Mouse (Mus musculus) spleen, adult 2 months (tissue): Measurements from ENCODE around the gene Osbp2. TPM values are rescaled to one million over a fixed set of nuclear protein-coding genes. Genes with fewer than 3 reads are reported as not detected.
"Not testable (repeated sequence)": the region's sequence is repeated elsewhere in the genome, so short reads cannot be mapped to it uniquely, and the experiment has no call there.

Experiments used
- DNase-seq, 2 experiments: peaks; one replicate each; pipeline versions ENCODE4 v3.0.0 to v3.0.0-alpha.2; 2012 to 2021; ENCODE audit warnings: low spot score in 2 of 2, low read depth in 1 of 2
- H3K27ac ChIP-seq: fragments of 200-500 bp; 2 replicates; pipeline ENCODE4 v1.5.1; 2012; ENCODE audit warnings: low read length, inconsistent platforms; ENCODE audit not compliant: insufficient read depth
- H3K27me3 ChIP-seq: fragments of 200-500 bp; 2 replicates; pipeline ENCODE4 v1.6.1; 2012; ENCODE audit warnings: mild to moderate bottlenecking, moderate library complexity, low read length, inconsistent platforms; ENCODE audit not compliant: control insufficient read depth, insufficient read depth
- H3K36me3 ChIP-seq: fragments of 200-500 bp; 2 replicates; pipeline ENCODE4 v1.6.1; 2012; ENCODE audit warnings: mild to moderate bottlenecking, low read length, inconsistent platforms; ENCODE audit not compliant: control insufficient read depth, insufficient read depth
- H3K4me1 ChIP-seq: fragments of 200-500 bp; 2 replicates; pipeline ENCODE4 v1.6.1; 2011; ENCODE audit warnings: inconsistent platforms; ENCODE audit not compliant: control insufficient read depth, insufficient read depth, insufficient read length
- H3K4me3 ChIP-seq: fragments of 200-500 bp; 2 replicates; pipeline ENCODE4 v1.5.1; 2011; ENCODE audit warnings: mild to moderate bottlenecking, inconsistent platforms; ENCODE audit not compliant: insufficient read depth, insufficient read length; ENCODE audit errors: extremely low read depth
- CTCF ChIP-seq: fragments of 200-500 bp; IDR thresholded peaks from 2 replicates; pipeline ENCODE4 v1.5.1; 2011; ENCODE audit warnings: mild to moderate bottlenecking, inconsistent platforms; ENCODE audit not compliant: insufficient read depth, insufficient read length, insufficient replicate concordance; ENCODE audit errors: extremely low read depth
- POLR2A ChIP-seq: fragments of 200-500 bp; IDR thresholded peaks from 2 replicates; pipeline ENCODE4 v1.6.1; 2011; ENCODE audit warnings: low read depth, low read length, inconsistent platforms
- WGBS: fragments of 180-500 bp; shearing (Covaris S2); methylation state at CpG from one replicate; pipeline ENCODE4 v1.1.7; 2018; 5-methylcytosine and 5-hydroxymethylcytosine counted together
- polyA plus RNA-seq: library from polyadenylated mRNA; depleted of rRNA; stranded (reverse); fragments of >200 nt; gene quantifications from 2 replicates; pipeline ENCODE4 v1.2.3, GENCODE M21; 2012; rRNA removed

Gene Osbp2
- polyA plus RNA-seq: 0.05 and 0.06 TPM in 2 replicates

- WGBS: 6% methylated on average over 55 of the region's 58 CpGs
- peaks cover 6% of the 10 kb centered on the region for H3K27me3 ChIP-seq
- TF ChIP-seq CTCF (no peak), POLR2A (no peak)
- H3K27ac ChIP-seq: no peak within 1 kb of the TSS
- H3K36me3 ChIP-seq: no peaks in the 10 kb centered on the region
- peak within 1 kb of the TSS; percentile 52; the same call in 1 of the 2 replicates for H3K4me3 ChIP-seq
- DNase-seq: peak; percentile 9 to 34
- no peaks in the 10 kb centered on the region; the same call in 1 of the 2 replicates for H3K4me1 ChIP-seq
Measured at GRCm38 (mm10) chr11:3863454-3864112, at the start of gene Osbp2. TSS of gene Osbp2 (minus strand) at chr11:3863903.

- peaks cover 5% of the 10 kb centered on the region; the same call in 1 of the 2 replicates for H3K27me3 ChIP-seq
- DNase-seq: no peak
- no peak for TF ChIP-seq POLR2A
- no peak for TF ChIP-seq CTCF
Measured at GRCm38 (mm10) chr11:3912875-3913271, 49.2 kb upstream of the Osbp2 start.

GRCm38 (mm10) chr11:3912100-3912874 is 48.6 kb upstream of the Osbp2 start:
- Histone ChIP-seq H3K27ac (no peak overlapping the region), H3K4me3 (no peak overlapping the region), H3K27me3 (peaks cover 5% of the 10 kb centered on the region; the same call in 1 of the 2 replicates), H3K36me3 (no peaks in the 10 kb centered on the region), H3K4me1 (peaks cover 5% of the 10 kb centered on the region)
- WGBS: 74% methylated on average over 19 of the region's 19 CpGs
- no peak for DNase-seq
- no peak for TF ChIP-seq CTCF
- no peak for TF ChIP-seq POLR2A

More at GRCm38 (mm10) chr11:3912875-3913271, 49.2 kb upstream of the Osbp2 start:
- Histone ChIP-seq H3K4me1 (peaks cover 5% of the 10 kb centered on the region), H3K36me3 (no peaks in the 10 kb centered on the region), H3K4me3 (peak overlapping the region; percentile 60; the same call in 1 of the 2 replicates), H3K27ac (no peak overlapping the region)
- WGBS: 32% methylated on average over 16 of the region's 16 CpGs

- H3K27me3 ChIP-seq, H3K4me1 ChIP-seq, H3K36me3 ChIP-seq, H3K4me3 ChIP-seq, DNase-seq, H3K27ac ChIP-seq: not testable (repeated sequence)
- 78% methylated on average over 6 of the region's 6 CpGs for WGBS
Measured at GRCm38 (mm10) chr11:3911440-3911839, 47.7 kb upstream of the Osbp2 start.

GRCm38 (mm10) chr11:3910513-3911310 is 47.0 kb upstream of the Osbp2 start:
- Histone ChIP-seq H3K36me3 (no peaks in the 10 kb centered on the region), H3K4me3 (no peak overlapping the region), H3K27ac (no peak overlapping the region), H3K27me3 (peaks cover 5% of the 10 kb centered on the region; the same call in 1 of the 2 replicates), H3K4me1 (peaks cover 5% of the 10 kb centered on the region)
- DNase-seq: no peak
- WGBS: 59% methylated on average over 5 of the region's 5 CpGs
- no peak for TF ChIP-seq POLR2A
- no peak for TF ChIP-seq CTCF

- Histone ChIP-seq H3K4me1 (peaks cover 5% of the 10 kb centered on the region), H3K4me3 (no peak overlapping the region), H3K36me3 (no peaks in the 10 kb centered on the region), H3K27me3 (peaks cover 5% of the 10 kb centered on the region; the same call in 1 of the 2 replicates), H3K27ac (no peak overlapping the region)
- DNase-seq: no peak
- TF ChIP-seq CTCF (no peak), POLR2A (no peak)
- WGBS: 79% methylated on average over 4 of the region's 4 CpGs
Measured at GRCm38 (mm10) chr11:3909236-3909635, 45.5 kb upstream of the Osbp2 start.

- Histone ChIP-seq H3K27me3 (no peaks in the 10 kb centered on the region), H3K36me3 (no peaks in the 10 kb centered on the region), H3K27ac (no peak overlapping the region), H3K4me1 (no peaks in the 10 kb centered on the region; the same call in 1 of the 2 replicates), H3K4me3 (no peak overlapping the region)
- 92% methylated on average over 1 of the region's 1 CpGs for whole genome bisulfite sequencing
- DNase-seq: no peak
- TF ChIP-seq POLR2A: no peak
- no peak for TF ChIP-seq CTCF
Measured at GRCm38 (mm10) chr11:3905446-3905845, 41.7 kb upstream of the Osbp2 start.
